Mouse (Mus musculus) embryonic facial prominence, embryonic 12.5 days (tissue): ENCODE measurements around the gene Dhrs7b. TPM values are rescaled to one million over a fixed set of nuclear protein-coding genes. Genes with fewer than 3 reads are reported as not detected.
"Not testable (repeated sequence)": the region's sequence is repeated elsewhere in the genome, so short reads cannot be mapped to it uniquely, and the experiment has no call there.

Source experiments
- ATAC-seq: fragments of 200-750 bp; cut with Nextera tagmentation; 2 replicates; pipeline ENCODE4 v1.8.0; 2017; ENCODE audit not compliant: insufficient number of reproducible peaks, insufficient read depth, low FRiP score, low TSS enrichment
- H3K27ac ChIP-seq: fragments of 300-500 bp; sonication (generic); 2 replicates; pipeline ENCODE4 v1.5.1; 2016; ENCODE audit warnings: mild to moderate bottlenecking
- H3K27me3 ChIP-seq: fragments of 300-500 bp; sonication (generic); 2 replicates; pipeline ENCODE4 v1.6.1; 2016; ENCODE audit warnings: mild to moderate bottlenecking, moderate library complexity
- H3K36me3 ChIP-seq: fragments of 300-500 bp; sonication (generic); 2 replicates; pipeline ENCODE4 v1.6.1; 2016; ENCODE audit warnings: mild to moderate bottlenecking
- H3K4me1 ChIP-seq: fragments of 300-500 bp; sonication (generic); 2 replicates; pipeline ENCODE4 v1.6.1; 2016
- H3K4me2 ChIP-seq: fragments of 300-500 bp; sonication (generic); replicated peaks from 2 replicates; pipeline ENCODE4 v1.6.1; 2016; ENCODE audit warnings: mild to moderate bottlenecking, moderate library complexity
- H3K4me3 ChIP-seq: fragments of 300-500 bp; sonication (generic); 2 replicates; pipeline ENCODE4 v1.5.1; 2016; ENCODE audit warnings: mild to moderate bottlenecking
- H3K9ac ChIP-seq: fragments of 300-500 bp; sonication (generic); 2 replicates; pipeline ENCODE4 v1.6.1; 2016; ENCODE audit warnings: mild to moderate bottlenecking, moderate library complexity
- H3K9me3 ChIP-seq: fragments of 300-500 bp; sonication (generic); 2 replicates; pipeline ENCODE4 v1.6.1; 2016; ENCODE audit warnings: mild to moderate bottlenecking, moderate library complexity
- WGBS: fragments of 180-500 bp; shearing (Covaris S2); methylation state at CpG from one replicate; pipeline ENCODE4 v1.1.7; 2016; 5-methylcytosine and 5-hydroxymethylcytosine counted together
- polyA plus RNA-seq: library from polyadenylated mRNA; unstranded; fragments of >200 nt; fragmentation: Nextera tagmentation; extraction: Ambion mirVana; gene quantifications from 2 replicates; pipeline ENCODE4 v1.2.1, GENCODE M21; 2016

Gene Dhrs7b
- polyA plus RNA-seq, 1 experiment from 2014 or later = 32.3 TPM

GRCm38 (mm10) chr11:60811618-60812017 is 18.8 kb upstream of the Dhrs7b start, which contains the start of gene Shmt1:
Gene Shmt1 (minus strand): TSS chr11:60811718.
- peak within 1 kb of the TSS; percentile 50 for H3K4me3 ChIP-seq
- not testable (repeated sequence) for H3K27ac ChIP-seq, H3K9me3 ChIP-seq, H3K27me3 ChIP-seq, ATAC-seq, H3K36me3 ChIP-seq
- H3K4me2 ChIP-seq = peak within 1 kb of the TSS; percentile 76
- H3K9ac ChIP-seq = peak within 1 kb of the TSS; percentile 49
- H3K4me1 ChIP-seq = peaks cover 11% of the 10 kb centered on the region
- WGBS = 31% methylated on average over 6 of the region's 6 CpGs

DNA sequence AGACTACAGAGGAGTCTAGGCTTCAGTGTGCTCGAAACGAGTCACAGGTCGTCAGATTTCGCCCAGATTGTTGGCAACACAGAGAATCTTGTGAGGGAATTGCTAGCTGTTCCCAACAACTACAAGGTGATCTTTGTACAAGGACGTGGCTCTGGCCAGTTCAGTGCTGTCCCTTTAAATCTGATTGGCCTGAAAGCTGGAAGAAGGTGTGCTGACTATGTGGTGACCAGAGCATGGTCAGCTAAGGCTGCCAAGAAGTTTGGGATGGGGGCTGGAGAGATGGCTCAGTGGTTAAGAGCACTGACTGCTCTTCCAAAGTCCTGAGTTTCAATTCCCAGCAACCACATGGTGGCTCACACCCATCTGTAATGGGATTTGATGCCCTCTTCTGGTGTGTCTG is 14.0 kb upstream of the Dhrs7b start:
- WGBS = 69% methylated on average over 5 of the region's 5 CpGs
- Histone ChIP-seq H3K27me3 (no peaks in the 10 kb centered on the region), H3K4me1 (no peaks in the 10 kb centered on the region), H3K9ac (no peak overlapping the region), H3K27ac (no peak overlapping the region), H3K9me3 (no peaks in the 10 kb centered on the region), H3K4me2 (no peak overlapping the region), H3K4me3 (no peak overlapping the region), H3K36me3 (no peaks in the 10 kb centered on the region)
- no peak for ATAC-seq

DNA sequence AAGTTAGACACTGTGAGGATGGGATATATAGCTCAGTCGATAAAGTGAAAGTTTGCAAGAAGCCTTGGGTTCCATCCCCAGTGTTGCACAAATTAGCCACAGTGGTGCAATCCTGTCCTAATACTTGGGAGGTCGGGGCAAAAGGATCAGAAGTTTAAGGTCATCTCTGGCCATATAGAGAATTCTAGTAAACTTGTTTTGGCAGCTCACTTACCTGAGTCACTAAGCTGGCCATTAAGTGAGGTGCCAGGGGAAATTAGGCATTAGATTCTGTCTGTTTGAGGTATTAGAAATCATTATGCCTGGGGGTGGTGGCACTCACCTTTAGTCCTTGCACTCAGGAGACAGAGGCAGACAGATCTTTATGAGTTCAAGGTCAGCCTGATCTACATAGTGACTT is 6.7 kb upstream of the Dhrs7b start:
- no peak overlapping the region for H3K4me2 ChIP-seq
- H3K4me1 ChIP-seq = no peaks in the 10 kb centered on the region
- H3K27me3 ChIP-seq = no peaks in the 10 kb centered on the region
- H3K36me3 ChIP-seq = no peaks in the 10 kb centered on the region
- ATAC-seq = no peak
- no peak overlapping the region for H3K9ac ChIP-seq
- no peak overlapping the region for H3K27ac ChIP-seq
- no peak overlapping the region for H3K4me3 ChIP-seq
- no peaks in the 10 kb centered on the region for H3K9me3 ChIP-seq
- WGBS = 64% methylated on average over 2 of the region's 2 CpGs

- Histone ChIP-seq H3K27ac (no peak overlapping the region), H3K4me3 (no peak overlapping the region), H3K4me2 (no peak overlapping the region), H3K9ac (no peak overlapping the region), H3K9me3 (no peaks in the 10 kb centered on the region), H3K36me3 (no peaks in the 10 kb centered on the region), H3K27me3 (no peaks in the 10 kb centered on the region), H3K4me1 (no peaks in the 10 kb centered on the region)
- WGBS = 82% methylated on average over 3 of the region's 3 CpGs
- ATAC-seq = no peak
Observed at GRCm38 (mm10) chr11:60825191-60825590, 5.2 kb upstream of the Dhrs7b start.

- WGBS = 55% methylated on average over 1 of the region's 1 CpGs
- Histone ChIP-seq H3K4me3 (no peak overlapping the region), H3K9ac (no peak overlapping the region), H3K27ac (no peak overlapping the region), H3K27me3 (no peaks in the 10 kb centered on the region), H3K4me2 (no peak overlapping the region), H3K4me1 (peaks cover 6% of the 10 kb centered on the region), H3K36me3 (no peaks in the 10 kb centered on the region), H3K9me3 (no peaks in the 10 kb centered on the region)
- ATAC-seq = no peak
Observed at GRCm38 (mm10) chr11:60826700-60827099, 3.7 kb upstream of the Dhrs7b start.

DNA sequence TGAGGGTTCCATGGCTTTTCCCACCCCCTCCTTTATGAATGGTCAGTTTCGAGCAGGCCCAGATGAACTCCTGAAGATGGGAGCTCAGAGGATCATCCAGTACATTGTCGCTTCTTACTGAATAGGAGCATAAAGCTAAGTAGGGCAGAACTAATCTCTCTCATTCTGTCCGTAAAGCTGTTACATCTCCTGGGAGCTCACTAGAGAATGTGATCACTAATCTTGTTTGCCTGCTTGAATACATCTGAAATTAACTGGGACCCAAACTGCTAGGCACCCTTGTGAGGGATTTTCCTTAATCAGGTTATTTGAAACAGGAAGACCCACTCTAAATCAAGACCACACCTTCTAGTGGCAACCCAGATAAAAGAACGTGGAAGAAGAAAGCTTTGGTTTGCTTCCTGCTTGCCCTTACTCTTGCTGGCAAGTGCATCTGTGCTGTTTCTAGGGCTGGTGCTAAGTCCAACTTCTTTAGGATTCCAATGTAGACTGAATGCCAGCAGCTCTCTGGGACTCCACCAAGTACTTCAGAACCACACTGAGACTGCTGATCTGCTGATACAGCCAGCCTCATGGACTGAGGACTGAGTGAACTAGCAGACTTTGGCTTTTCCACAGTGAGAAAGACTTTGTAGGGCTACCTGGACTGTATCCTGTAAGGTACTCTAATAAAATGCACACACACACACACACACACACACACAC is 3.0 kb upstream of the Dhrs7b start:
- ATAC-seq = no peak
- Histone ChIP-seq H3K4me2 (no peak overlapping the region), H3K9ac (no peak overlapping the region), H3K27me3 (no peaks in the 10 kb centered on the region), H3K36me3 (no peaks in the 10 kb centered on the region), H3K9me3 (no peaks in the 10 kb centered on the region), H3K4me1 (peaks cover 6% of the 10 kb centered on the region), H3K4me3 (no peak overlapping the region), H3K27ac (no peak overlapping the region)
- 61% methylated on average over 4 of the region's 4 CpGs for WGBS

DNA sequence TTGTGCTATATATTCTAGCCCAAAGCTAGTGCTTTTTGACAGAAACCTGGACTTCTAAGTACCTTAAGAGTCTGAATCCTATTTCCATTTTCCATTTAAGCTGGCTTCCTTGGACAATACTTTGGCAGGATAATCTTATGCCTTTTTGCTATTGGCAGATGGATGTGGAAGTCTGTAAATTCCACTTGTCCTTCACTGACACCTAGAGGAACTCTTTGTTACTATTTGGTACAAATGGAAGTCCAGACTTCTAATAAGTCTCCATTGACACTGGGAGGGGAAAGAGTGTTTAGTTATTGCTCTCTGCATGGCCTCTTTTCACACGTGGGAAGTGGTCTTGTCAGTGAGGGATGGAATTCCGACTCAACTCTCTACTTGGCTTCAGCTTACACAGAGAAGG is 1.5 kb upstream of the Dhrs7b start:
- Histone ChIP-seq H3K27ac (no peak overlapping the region), H3K9ac (no peak overlapping the region), H3K27me3 (no peaks in the 10 kb centered on the region), H3K4me2 (no peak overlapping the region), H3K9me3 (no peaks in the 10 kb centered on the region), H3K36me3 (no peaks in the 10 kb centered on the region), H3K4me1 (peaks cover 6% of the 10 kb centered on the region), H3K4me3 (no peak overlapping the region)
- 35% methylated on average over 2 of the region's 2 CpGs for WGBS
- ATAC-seq = no peak

DNA sequence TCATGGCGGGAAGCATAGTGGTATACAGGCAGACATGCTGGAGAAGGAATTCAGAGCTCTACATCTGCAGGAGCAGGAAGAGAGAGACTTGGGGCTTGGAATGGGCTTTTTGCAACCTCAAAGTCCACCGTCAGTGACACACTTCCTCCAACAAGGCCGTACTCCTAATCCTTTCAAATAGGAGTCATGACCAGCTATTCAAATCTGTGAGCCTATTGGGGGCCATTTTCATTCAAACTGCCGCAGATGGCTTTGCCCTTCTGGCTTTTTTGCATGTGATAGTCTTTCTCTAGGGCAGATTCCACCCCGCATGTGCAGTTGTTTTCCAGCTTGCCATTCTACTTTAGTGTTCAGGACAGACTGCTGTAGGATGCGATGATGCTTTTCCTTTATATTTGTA is 6.5 kb downstream of the Dhrs7b start:
- Histone ChIP-seq H3K4me1 (no peaks in the 10 kb centered on the region), H3K9me3 (no peaks in the 10 kb centered on the region), H3K36me3 (no peaks in the 10 kb centered on the region), H3K27ac (no peak overlapping the region), H3K4me3 (no peak overlapping the region), H3K9ac (no peak overlapping the region), H3K27me3 (no peaks in the 10 kb centered on the region), H3K4me2 (no peak overlapping the region)
- WGBS = 91% methylated on average over 6 of the region's 6 CpGs
- no peak for ATAC-seq

- ATAC-seq = no peak
Observed at GRCm38 (mm10) chr11:60837644-60838406, 7.4 kb downstream of the Dhrs7b start.

GRCm38 (mm10) chr11:60841467-60842200 is 11.2 kb downstream of the Dhrs7b start:
- Histone ChIP-seq H3K4me1 (no peaks in the 10 kb centered on the region), H3K4me3 (no peak overlapping the region), H3K27me3 (no peaks in the 10 kb centered on the region), H3K4me2 (no peak overlapping the region), H3K9me3 (no peaks in the 10 kb centered on the region), H3K27ac (no peak overlapping the region), H3K36me3 (peaks cover 16% of the 10 kb centered on the region), H3K9ac (no peak overlapping the region)
- whole genome bisulfite sequencing = 76% methylated on average over 12 of the region's 12 CpGs
- no peak for ATAC-seq

More at GRCm38 (mm10) chr11:60837644-60838406, 7.4 kb downstream of the Dhrs7b start:
- Histone ChIP-seq H3K4me2 (no peak overlapping the region), H3K36me3 (no peaks in the 10 kb centered on the region), H3K9ac (no peak overlapping the region), H3K9me3 (no peaks in the 10 kb centered on the region), H3K4me3 (no peak overlapping the region), H3K27me3 (no peaks in the 10 kb centered on the region), H3K4me1 (no peaks in the 10 kb centered on the region), H3K27ac (no peak overlapping the region)
- 93% methylated on average over 10 of the region's 10 CpGs for WGBS

GRCm38 (mm10) chr11:60843412-60843811 is 13.0 kb downstream of the Dhrs7b start:
- Histone ChIP-seq H3K27me3 (no peaks in the 10 kb centered on the region), H3K4me2 (no peak overlapping the region), H3K36me3 (peaks cover 22% of the 10 kb centered on the region), H3K4me1 (no peaks in the 10 kb centered on the region), H3K27ac (no peak overlapping the region), H3K9ac (no peak overlapping the region), H3K4me3 (no peak overlapping the region), H3K9me3 (no peaks in the 10 kb centered on the region)
- no peak for ATAC-seq
- WGBS = 84% methylated on average over 5 of the region's 5 CpGs

DNA sequence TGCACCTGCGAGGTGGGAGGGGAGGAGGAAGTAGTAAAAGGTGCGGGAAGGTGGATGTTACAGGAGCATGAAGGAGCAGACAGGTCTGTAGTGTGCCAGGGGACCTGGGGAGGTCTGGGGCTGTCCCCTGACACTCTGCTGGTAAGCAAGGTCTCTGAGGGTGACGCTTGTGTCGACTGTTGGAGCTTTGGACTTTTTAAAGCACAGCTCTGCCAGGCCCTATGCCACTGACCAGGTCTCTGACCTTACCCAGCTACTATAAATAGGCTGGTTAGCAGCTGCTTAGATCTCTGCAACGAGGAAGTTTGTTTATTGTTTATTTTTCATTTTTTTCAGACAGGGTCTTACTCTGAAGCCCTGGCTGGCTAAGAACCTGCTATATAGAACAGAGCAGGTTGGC is 15.0 kb downstream of the Dhrs7b start:
- no peak overlapping the region for H3K9ac ChIP-seq

More for the DNA sequence above, 15.0 kb downstream of the Dhrs7b start:
- WGBS = 89% methylated on average over 5 of the region's 5 CpGs
- ATAC-seq = no peak
- H3K27me3 ChIP-seq = no peaks in the 10 kb centered on the region
- H3K36me3 ChIP-seq = peaks cover 31% of the 10 kb centered on the region
- H3K4me3 ChIP-seq = no peak overlapping the region
- no peak overlapping the region for H3K4me2 ChIP-seq
- no peak overlapping the region for H3K27ac ChIP-seq
- no peaks in the 10 kb centered on the region for H3K9me3 ChIP-seq
- no peaks in the 10 kb centered on the region for H3K4me1 ChIP-seq
